Mouse (Mus musculus): Measurements from ENCODE around the gene Sp6. TPM values are rescaled to one million over a fixed set of nuclear protein-coding genes. Genes with fewer than 3 reads are reported as not detected.
A peak's percentile ranks its signal among the peaks of the same experiment; 100 is the strongest.

The Sp6 gene
- polyA plus RNA-seq, 1 experiment from 2014 or later = 0.04 TPM

DNA sequence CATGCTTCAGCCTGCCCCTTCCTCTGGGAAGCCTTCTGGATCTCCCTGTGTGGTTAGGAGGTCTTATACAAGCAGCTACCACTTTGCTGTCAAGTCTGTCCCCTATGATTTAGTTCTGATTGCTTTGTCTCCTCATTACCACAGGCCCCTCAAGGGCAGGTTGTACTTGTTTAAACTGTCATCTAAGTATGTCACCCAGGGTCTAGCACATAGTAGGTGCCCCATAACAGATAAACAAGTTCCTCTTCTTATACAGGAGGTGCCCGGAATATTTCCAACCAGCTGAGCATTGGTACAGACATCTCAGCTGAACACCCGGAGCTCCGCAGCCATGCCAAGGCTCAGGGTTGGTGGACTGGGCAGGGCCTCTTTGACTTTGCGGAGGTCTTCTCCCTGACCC is 19.3 kb downstream of the Sp6 start:
- Histone ChIP-seq H3K9ac (ENCODE audit: low read depth, low read length) (no peak overlapping the region), H3K27ac (ENCODE audit: low read depth, low read length) (no peak overlapping the region), H3K27me3 (replicated peaks; ENCODE audit: control insufficient read depth, insufficient read depth, low read length) (no peaks in the 10 kb centered on the region), H3K4me3 (ENCODE audit: low read depth, low read length) (no peak overlapping the region), H3K4me2 (replicated peaks; ENCODE audit: low read depth) (no peak overlapping the region), H3K9me3 (ENCODE audit: control insufficient read depth) (no peaks in the 10 kb centered on the region), H3K4me1 (replicated peaks; ENCODE audit: control insufficient read depth, insufficient read depth, low read length) (peaks cover 2% of the 10 kb centered on the region; the same call in 1 of the 2 replicates), H3K36me3 (ENCODE audit: control insufficient read depth, insufficient read depth) (peaks cover 13% of the 10 kb centered on the region; the same call in 1 of the 2 replicates)
- TF ChIP-seq CTCF (IDR thresholded peaks at IDR 0.05; ENCODE audit: low read depth) = no peak
- ATAC-seq = no peak
- 94% methylated on average over 4 of the region's 4 CpGs for WGBS

DNA sequence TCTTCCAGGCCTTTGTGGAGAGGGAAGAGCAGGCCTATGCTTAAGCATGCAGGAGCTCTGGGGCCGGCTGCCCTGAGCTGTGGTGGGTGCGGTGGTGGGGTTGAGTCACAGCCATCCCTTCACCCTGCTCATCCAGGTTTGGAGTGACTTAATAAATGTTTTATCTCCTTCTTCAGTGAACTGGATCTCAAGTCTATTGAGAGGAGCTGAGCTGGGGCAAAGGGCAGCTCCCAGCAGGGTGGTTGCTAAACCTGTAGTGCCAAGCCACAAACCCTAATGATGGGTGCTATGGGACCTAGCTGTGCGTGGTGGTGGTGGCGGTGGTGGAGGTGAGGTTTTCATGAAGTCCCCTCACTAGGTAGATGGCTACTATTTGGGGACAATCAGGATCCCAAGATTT is 20.6 kb downstream of the Sp6 start:
- no peak overlapping the region for H3K4me3 ChIP-seq (ENCODE audit: low read depth, low read length)

DNA sequence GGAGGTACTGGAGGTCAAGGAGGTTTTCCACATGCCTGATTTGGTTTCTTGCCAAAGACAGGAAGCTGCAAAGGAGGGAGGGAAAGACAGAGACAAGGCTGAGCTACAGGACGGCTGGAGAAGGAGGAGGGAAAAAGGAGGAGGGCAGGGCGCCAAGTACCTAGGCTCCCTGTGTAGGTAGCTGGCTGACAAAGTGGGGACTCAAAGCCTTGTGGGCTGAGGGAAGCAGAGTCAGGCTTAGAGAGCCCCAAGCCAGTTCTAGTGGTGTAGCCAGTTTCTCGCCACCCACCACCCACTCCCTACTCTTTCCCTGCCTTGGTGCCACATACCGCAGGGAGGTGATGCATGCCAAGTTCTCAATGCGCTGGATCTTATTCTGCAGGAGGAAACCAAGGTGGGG is 22.9 kb downstream of the Sp6 start:
- 80% methylated on average over 5 of the region's 5 CpGs for WGBS
- no peak overlapping the region for H3K4me2 ChIP-seq (replicated peaks; ENCODE audit: low read depth)

More for the DNA sequence above, 20.6 kb downstream of the Sp6 start:
- Histone ChIP-seq H3K9ac (ENCODE audit: low read depth, low read length) (no peak overlapping the region), H3K27ac (ENCODE audit: low read depth, low read length) (no peak overlapping the region), H3K27me3 (replicated peaks; ENCODE audit: control insufficient read depth, insufficient read depth, low read length) (no peaks in the 10 kb centered on the region), H3K9me3 (ENCODE audit: control insufficient read depth) (no peaks in the 10 kb centered on the region), H3K4me2 (replicated peaks; ENCODE audit: low read depth) (no peak overlapping the region), H3K36me3 (ENCODE audit: control insufficient read depth, insufficient read depth) (peaks cover 13% of the 10 kb centered on the region; the same call in 1 of the 2 replicates), H3K4me1 (replicated peaks; ENCODE audit: control insufficient read depth, insufficient read depth, low read length) (peaks cover 2% of the 10 kb centered on the region; the same call in 1 of the 2 replicates)
- ATAC-seq = no peak
- WGBS = 76% methylated on average over 4 of the region's 4 CpGs
- TF ChIP-seq CTCF (IDR thresholded peaks at IDR 0.05; ENCODE audit: low read depth) = no peak

GRCm38 (mm10) chr11:97038881-97039280 is 25.7 kb downstream of the Sp6 start:
- no peak overlapping the region for H3K9ac ChIP-seq (ENCODE audit: low read depth, low read length)
- H3K4me1 ChIP-seq (replicated peaks; ENCODE audit: control insufficient read depth, insufficient read depth, low read length) = 0 out of 2 replicates have a peak, but pooled peaks cover 3% of the 10 kb centered on the region
- H3K27me3 ChIP-seq (replicated peaks; ENCODE audit: control insufficient read depth, insufficient read depth, low read length) = no peaks in the 10 kb centered on the region
- no peaks in the 10 kb centered on the region for H3K36me3 ChIP-seq (ENCODE audit: control insufficient read depth, insufficient read depth)
- H3K4me3 ChIP-seq (ENCODE audit: low read depth, low read length) = no peak overlapping the region
- H3K27ac ChIP-seq (ENCODE audit: low read depth, low read length) = no peak overlapping the region
- H3K9me3 ChIP-seq (ENCODE audit: control insufficient read depth) = no peaks in the 10 kb centered on the region
- no peak for TF ChIP-seq CTCF (IDR thresholded peaks at IDR 0.05; ENCODE audit: low read depth)
- 58% methylated on average over 7 of the region's 7 CpGs for WGBS
- no peak for ATAC-seq
- no peak overlapping the region for H3K4me2 ChIP-seq (replicated peaks; ENCODE audit: low read depth)

More for the DNA sequence above, 22.9 kb downstream of the Sp6 start:
- H3K9me3 ChIP-seq (ENCODE audit: control insufficient read depth) = no peaks in the 10 kb centered on the region
- no peaks in the 10 kb centered on the region for H3K27me3 ChIP-seq (replicated peaks; ENCODE audit: control insufficient read depth, insufficient read depth, low read length)
- peaks cover 13% of the 10 kb centered on the region; the same call in 1 of the 2 replicates for H3K36me3 ChIP-seq (ENCODE audit: control insufficient read depth, insufficient read depth)
- no peak overlapping the region for H3K27ac ChIP-seq (ENCODE audit: low read depth, low read length)
- no peak overlapping the region for H3K9ac ChIP-seq (ENCODE audit: low read depth, low read length)
- no peak overlapping the region for H3K4me3 ChIP-seq (ENCODE audit: low read depth, low read length)
- no peak for TF ChIP-seq CTCF (IDR thresholded peaks at IDR 0.05; ENCODE audit: low read depth)
- no peak for ATAC-seq
- H3K4me1 ChIP-seq (replicated peaks; ENCODE audit: control insufficient read depth, insufficient read depth, low read length) = no peaks in the 10 kb centered on the region

DNA sequence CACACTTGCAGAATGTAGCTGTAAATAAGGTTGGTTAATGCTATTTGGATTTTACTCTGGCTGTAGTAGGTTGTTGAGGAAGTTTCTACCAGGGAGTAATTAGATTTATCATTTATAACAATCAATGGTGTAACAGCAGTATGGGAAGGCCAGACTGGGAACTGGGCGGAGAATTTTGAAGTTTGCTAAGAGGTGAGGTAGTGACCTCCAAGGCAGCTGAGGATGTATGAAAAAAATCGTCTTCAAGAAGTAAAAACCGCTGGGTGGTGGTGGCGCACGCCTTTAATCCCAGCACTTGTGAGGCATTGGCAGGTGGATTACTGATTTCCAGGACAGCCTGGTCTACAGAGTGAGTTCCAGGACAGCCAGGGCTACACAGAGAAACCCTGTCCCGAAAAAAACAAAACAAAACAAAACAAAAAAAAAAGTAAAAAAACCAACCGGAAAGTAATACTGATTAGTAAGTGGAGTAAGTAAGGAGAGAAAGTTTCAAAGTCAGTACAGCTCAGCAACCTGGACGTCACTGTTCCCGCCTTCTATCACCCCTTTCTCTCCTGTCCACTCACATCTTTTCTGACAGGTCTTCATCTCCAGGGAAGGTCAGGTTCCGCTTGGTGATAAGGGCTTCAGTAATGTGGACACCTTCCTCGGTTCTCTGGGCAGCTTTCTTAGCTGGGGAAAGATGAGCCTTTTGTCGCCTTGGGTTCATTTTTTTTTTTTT is 27.3 kb downstream of the Sp6 start:
- peak overlapping the region; percentile 81 for H3K4me3 ChIP-seq (ENCODE audit: low read depth, low read length)
- H3K27ac ChIP-seq (ENCODE audit: low read depth, low read length) = no peak overlapping the region
- peak overlapping the region; percentile 86 for H3K4me2 ChIP-seq (replicated peaks; ENCODE audit: low read depth)
- H3K36me3 ChIP-seq (ENCODE audit: control insufficient read depth, insufficient read depth) = peaks cover 7% of the 10 kb centered on the region; the same call in 1 of the 2 replicates
- 37% methylated on average over 12 of the region's 12 CpGs for WGBS
- no peak for TF ChIP-seq CTCF (IDR thresholded peaks at IDR 0.05; ENCODE audit: low read depth)
- no peaks in the 10 kb centered on the region for H3K9me3 ChIP-seq (ENCODE audit: control insufficient read depth)
- H3K4me1 ChIP-seq (replicated peaks; ENCODE audit: control insufficient read depth, insufficient read depth, low read length) = 0 out of 2 replicates have a peak, but pooled peaks cover 3% of the 10 kb centered on the region
- H3K27me3 ChIP-seq (replicated peaks; ENCODE audit: control insufficient read depth, insufficient read depth, low read length) = no peaks in the 10 kb centered on the region
- H3K9ac ChIP-seq (ENCODE audit: low read depth, low read length) = no peak overlapping the region
- ATAC-seq = no peak

DNA sequence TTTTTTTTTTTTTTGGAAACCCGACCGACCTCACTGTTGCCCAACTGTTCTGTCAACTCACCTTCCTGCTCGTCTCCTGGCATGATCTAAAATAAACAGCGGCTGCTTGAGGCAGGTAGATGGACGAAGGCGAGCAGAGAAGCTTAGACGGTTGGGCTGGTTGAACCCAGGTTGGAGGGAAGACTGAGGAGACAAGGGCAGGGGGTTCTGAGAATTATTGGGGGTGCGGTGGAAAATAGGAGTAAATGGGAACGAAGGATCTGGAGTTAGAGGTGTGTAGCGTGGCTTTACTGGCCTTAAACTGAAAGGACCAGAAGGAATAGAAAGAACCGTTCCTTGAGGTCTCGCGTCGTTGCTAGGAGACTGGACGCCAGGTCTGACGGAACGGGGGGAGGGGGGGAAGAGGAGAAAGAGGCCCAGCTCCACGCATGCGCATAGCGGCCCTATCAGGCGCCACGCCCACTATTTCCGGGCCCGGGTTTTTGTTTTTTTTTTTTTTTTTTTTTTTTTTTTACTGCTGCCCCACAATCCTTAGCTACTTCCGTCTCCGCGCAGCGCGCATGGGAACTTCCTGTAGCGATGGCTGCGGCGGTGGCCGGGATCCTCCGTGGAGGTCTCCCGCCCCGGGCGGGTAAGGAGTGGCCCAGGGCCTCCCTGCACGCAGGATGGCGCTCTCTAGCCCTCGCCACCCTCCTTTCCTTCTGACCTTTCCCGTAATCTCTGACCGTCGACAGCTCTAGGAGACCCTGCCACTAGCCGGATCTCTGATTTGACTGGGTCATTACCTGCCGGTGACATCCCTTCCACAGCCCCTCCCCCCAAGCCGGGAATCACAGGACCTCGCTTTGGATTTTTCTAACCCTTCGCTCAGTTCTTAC is 28.1 kb downstream of the Sp6 start, which contains the start of the genes Lrrc46 and Mrpl10:
Lrrc46 (minus strand) TSS at position 386 of the 878 bp plus-strand sequence.
Mrpl10 (plus strand) TSS at position 539 of the 878 bp plus-strand sequence.
- Histone ChIP-seq H3K9me3 (ENCODE audit: control insufficient read depth) (no peaks in the 10 kb centered on the region), H3K4me3 (ENCODE audit: low read depth, low read length) (peak within 1 kb of the TSS; percentile 81), H3K27me3 (replicated peaks; ENCODE audit: control insufficient read depth, insufficient read depth, low read length) (no peaks in the 10 kb centered on the region), H3K27ac (ENCODE audit: low read depth, low read length) (peak within 1 kb of the TSS; percentile 58; the same call in 1 of the 2 replicates), H3K9ac (ENCODE audit: low read depth, low read length) (peak within 1 kb of the TSS; percentile 72), H3K4me2 (replicated peaks; ENCODE audit: low read depth) (peak within 1 kb of the TSS; percentile 86), H3K36me3 (ENCODE audit: control insufficient read depth, insufficient read depth) (peaks cover 10% of the 10 kb centered on the region; the same call in 1 of the 2 replicates), H3K4me1 (replicated peaks; ENCODE audit: control insufficient read depth, insufficient read depth, low read length) (0 out of 2 replicates have a peak, but pooled peaks cover 3% of the 10 kb centered on the region)
- no peak for TF ChIP-seq CTCF (IDR thresholded peaks at IDR 0.05; ENCODE audit: low read depth)
- under 1% methylated on average over 48 of the region's 48 CpGs for WGBS
- peak; percentile 87 for ATAC-seq
